Mouse (Mus musculus) erythroblast, embryonic 14.5 days (primary cell): ENCODE data around the gene Fam49a. TPM values are rescaled to one million over a fixed set of nuclear protein-coding genes. Genes with fewer than 3 reads are reported as not detected.

ENCODE experiments used
- H3K27me3 ChIP-seq: 2 replicates; pipeline ENCODE4 v1.6.1; 2012; ENCODE audit warnings: inconsistent platforms; ENCODE audit not compliant: control insufficient read depth
- H3K36me3 ChIP-seq: 2 replicates; pipeline ENCODE4 v1.6.1; 2012; ENCODE audit warnings: mild to moderate bottlenecking, inconsistent platforms; ENCODE audit not compliant: control insufficient read depth
- H3K4me1 ChIP-seq: 2 replicates; pipeline ENCODE4 v1.6.1; 2012; ENCODE audit warnings: inconsistent platforms; ENCODE audit not compliant: control insufficient read depth
- H3K4me3 ChIP-seq: replicated peaks from 2 replicates; pipeline ENCODE3; 2012; ENCODE audit warnings: moderate library complexity, mild to moderate bottlenecking, inconsistent platforms
- H3K9me3 ChIP-seq: 2 replicates; pipeline ENCODE4 v1.6.1; 2012; ENCODE audit warnings: low read length, inconsistent platforms, mixed read lengths; ENCODE audit not compliant: control insufficient read depth
- GATA1 ChIP-seq: IDR thresholded peaks from 2 replicates; pipeline ENCODE4 v1.6.1; 2012; ENCODE audit warnings: low read length, inconsistent platforms, mixed read lengths
- TAL1 ChIP-seq: IDR thresholded peaks from 3 replicates; pipeline ENCODE4 v1.6.1; 2012; ENCODE audit warnings: low read length, inconsistent platforms, mixed read lengths
- polyA plus RNA-seq: library from polyadenylated mRNA; stranded (reverse); fragments of >175 nt; gene quantifications from 2 replicates; pipeline ENCODE4 v1.2.3, GENCODE M21; 2012

Gene Fam49a
- polyA plus RNA-seq, 1 experiment: under 0.01 TPM

DNA sequence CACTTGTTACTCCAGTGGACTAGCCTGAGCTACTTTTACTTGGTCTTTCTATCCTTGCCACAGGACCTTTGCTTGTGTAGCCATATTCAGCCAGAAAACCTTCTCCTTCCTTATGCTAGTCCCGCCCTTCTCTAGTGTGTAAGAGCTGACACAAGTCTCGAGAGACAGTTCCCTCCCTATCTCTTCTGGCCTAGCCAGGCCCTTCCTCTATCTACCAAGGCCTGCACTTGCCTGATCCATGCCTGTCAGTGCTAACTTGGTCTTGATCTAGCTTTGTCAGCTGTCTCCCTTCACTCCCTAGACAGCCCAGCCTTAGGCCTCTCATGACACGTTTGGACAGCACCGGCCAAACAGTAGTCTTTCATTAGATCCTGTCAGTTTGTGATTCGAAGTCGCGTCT is 166.9 kb downstream of the Fam49a start:
- H3K4me3 ChIP-seq: no peak overlapping the region
- TF ChIP-seq TAL1: peak; percentile 95
- TF ChIP-seq GATA1: peak; percentile 95
- peaks cover 73% of the 10 kb centered on the region for H3K4me1 ChIP-seq
- H3K27me3 ChIP-seq: no peaks in the 10 kb centered on the region
- no peaks in the 10 kb centered on the region for H3K9me3 ChIP-seq
- peaks cover 2% of the 10 kb centered on the region; the same call in 1 of the 2 replicates for H3K36me3 ChIP-seq
